Mouse (Mus musculus) liver, embryonic 15.5 days (tissue): ENCODE data around the gene Gm10643. TPM values are rescaled to one million over a fixed set of nuclear protein-coding genes. Genes with fewer than 3 reads are reported as not detected.
A peak's percentile ranks its signal among the peaks of the same experiment; 100 is the strongest.

Source experiments
- ATAC-seq: fragments of 200-750 bp; cut with Nextera tagmentation; 2 replicates; pipeline ENCODE4 v1.8.0; 2017; ENCODE audit warnings: moderate number of reproducible peaks, mild to moderate bottlenecking, moderate library complexity; ENCODE audit not compliant: insufficient read depth
- H3K27ac ChIP-seq: fragments of 300-500 bp; sonication (generic); replicated peaks from 2 replicates; pipeline ENCODE4 v1.5.1; 2015; ENCODE audit warnings: mild to moderate bottlenecking, inconsistent platforms
- H3K27me3 ChIP-seq: fragments of 300-500 bp; sonication (generic); 2 replicates; pipeline ENCODE4 v1.6.1; 2015; ENCODE audit warnings: mild to moderate bottlenecking, inconsistent platforms
- H3K36me3 ChIP-seq: fragments of 300-500 bp; sonication (generic); replicated peaks from 2 replicates; pipeline ENCODE4 v1.6.1; 2015; ENCODE audit warnings: moderate library complexity, mild to moderate bottlenecking, inconsistent platforms
- H3K4me1 ChIP-seq: fragments of 300-500 bp; sonication (generic); replicated peaks from 2 replicates; pipeline ENCODE4 v1.6.1; 2015; ENCODE audit warnings: inconsistent platforms
- H3K4me2 ChIP-seq: fragments of 300-500 bp; sonication (generic); 2 replicates; pipeline ENCODE4 v1.6.1; 2015; ENCODE audit warnings: moderate library complexity, mild to moderate bottlenecking, inconsistent platforms
- H3K4me3 ChIP-seq: fragments of 300-500 bp; sonication (generic); replicated peaks from 2 replicates; pipeline ENCODE4 v1.5.1; 2015; ENCODE audit warnings: mild to moderate bottlenecking, inconsistent platforms
- H3K9ac ChIP-seq: fragments of 300-500 bp; sonication (generic); 2 replicates; pipeline ENCODE4 v1.6.1; 2015; ENCODE audit warnings: moderate library complexity, mild to moderate bottlenecking, inconsistent platforms
- H3K9me3 ChIP-seq: fragments of 300-500 bp; sonication (generic); replicated peaks from 2 replicates; pipeline ENCODE4 v1.6.1; 2016; ENCODE audit warnings: inconsistent platforms
- WGBS: fragments of 180-500 bp; shearing (Covaris S2); methylation state at CpG from one replicate; pipeline ENCODE4 v1.1.7; 2015; ENCODE audit warnings: mixed read lengths; ENCODE audit not compliant: insufficient replicate concordance; 5-methylcytosine and 5-hydroxymethylcytosine counted together
- polyA plus RNA-seq: library from polyadenylated mRNA; unstranded; fragments of >200 nt; fragmentation: Nextera tagmentation; extraction: Ambion mirVana; gene quantifications from 2 replicates; pipeline ENCODE4 v1.2.1, GENCODE M21; 2015

Gm10643 gene
- polyA plus RNA-seq, 1 experiment from 2014 or later, result 0.24 TPM

GRCm38 (mm10) chr8:84039050-84039449, 25.9 kb downstream of the Gm10643 start:
- H3K27me3 ChIP-seq, result peaks cover 61% of the 10 kb centered on the region
- no peak for ATAC-seq
- no peaks in the 10 kb centered on the region for H3K9me3 ChIP-seq
- H3K27ac ChIP-seq, result no peak overlapping the region
- no peak overlapping the region for H3K4me3 ChIP-seq
- 4% methylated on average over 5 of the region's 5 CpGs for WGBS
- no peaks in the 10 kb centered on the region for H3K36me3 ChIP-seq
- H3K4me1 ChIP-seq, result peaks cover 7% of the 10 kb centered on the region
- no peak overlapping the region for H3K9ac ChIP-seq
- no peak overlapping the region for H3K4me2 ChIP-seq

GRCm38 (mm10) chr8:84038015-84038414, 26.9 kb downstream of the Gm10643 start:
- Histone ChIP-seq H3K27ac (no peak overlapping the region), H3K27me3 (peaks cover 51% of the 10 kb centered on the region), H3K9ac (no peak overlapping the region), H3K4me2 (no peak overlapping the region), H3K36me3 (no peaks in the 10 kb centered on the region), H3K9me3 (no peaks in the 10 kb centered on the region), H3K4me1 (peaks cover 7% of the 10 kb centered on the region), H3K4me3 (no peak overlapping the region)
- 57% methylated on average over 5 of the region's 5 CpGs for WGBS
- ATAC-seq, result no peak

DNA sequence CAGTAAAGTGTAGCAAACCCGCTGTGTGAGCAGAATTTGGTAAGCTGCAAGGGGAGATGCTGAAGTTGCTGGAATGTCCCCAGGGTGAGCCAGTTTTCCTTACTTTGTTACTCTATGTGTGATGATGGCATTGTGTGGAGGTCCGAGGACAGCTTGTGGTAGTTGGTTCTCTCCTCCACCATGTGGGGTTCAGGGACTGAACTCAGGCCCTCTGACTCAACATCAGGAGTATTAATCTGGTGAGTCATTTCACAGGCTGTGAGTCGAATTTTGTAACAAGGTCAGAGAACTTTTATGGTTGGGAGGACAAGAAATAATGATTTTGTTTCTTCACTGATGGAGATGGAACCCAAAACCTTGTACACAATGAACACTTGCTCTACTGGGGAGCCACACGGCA, 32.2 kb downstream of the Gm10643 start:
- Histone ChIP-seq H3K27me3 (peaks cover 30% of the 10 kb centered on the region), H3K4me1 (no peaks in the 10 kb centered on the region), H3K4me2 (no peak overlapping the region), H3K36me3 (no peaks in the 10 kb centered on the region), H3K9me3 (no peaks in the 10 kb centered on the region), H3K4me3 (no peak overlapping the region), H3K9ac (no peak overlapping the region), H3K27ac (no peak overlapping the region)
- WGBS, result 53% methylated on average over 4 of the region's 4 CpGs
- ATAC-seq, result no peak

DNA sequence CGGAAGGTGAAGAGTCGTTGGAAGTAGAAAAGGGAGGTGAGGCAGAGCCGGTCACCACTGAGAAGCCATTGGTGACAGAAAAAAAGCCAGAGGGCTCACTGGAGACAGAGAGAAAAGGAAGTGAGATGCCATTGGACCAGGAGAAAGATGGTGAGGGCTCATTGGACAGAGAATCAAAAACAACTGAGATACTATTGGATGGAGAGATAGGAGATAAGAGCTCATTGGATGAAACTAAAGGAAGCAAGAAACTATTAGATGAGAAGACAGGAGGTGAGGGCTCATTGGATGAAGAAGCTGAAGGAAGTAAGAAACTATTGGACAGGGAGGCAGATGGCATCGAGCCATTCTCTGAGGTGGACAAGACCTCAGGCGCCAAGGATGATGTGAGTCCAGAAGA, 35.7 kb downstream of the Gm10643 start:
- H3K27me3 ChIP-seq, result peaks cover 55% of the 10 kb centered on the region

GRCm38 (mm10) chr8:84027449-84027848, 37.5 kb downstream of the Gm10643 start:
- Histone ChIP-seq H3K36me3 (no peaks in the 10 kb centered on the region), H3K4me3 (no peak overlapping the region), H3K9ac (no peak overlapping the region), H3K27ac (no peak overlapping the region), H3K9me3 (no peaks in the 10 kb centered on the region), H3K4me2 (no peak overlapping the region), H3K4me1 (peaks cover 9% of the 10 kb centered on the region), H3K27me3 (peaks cover 71% of the 10 kb centered on the region)
- ATAC-seq, result no peak
- 7% methylated on average over 10 of the region's 10 CpGs for WGBS

More for the DNA sequence above, 35.7 kb downstream of the Gm10643 start:
- no peak overlapping the region for H3K4me3 ChIP-seq
- no peak for ATAC-seq
- peaks cover 9% of the 10 kb centered on the region for H3K4me1 ChIP-seq
- H3K9me3 ChIP-seq, result no peaks in the 10 kb centered on the region
- H3K36me3 ChIP-seq, result no peaks in the 10 kb centered on the region
- no peak overlapping the region for H3K27ac ChIP-seq
- no peak overlapping the region for H3K9ac ChIP-seq
- no peak overlapping the region for H3K4me2 ChIP-seq
- WGBS, result 65% methylated on average over 5 of the region's 5 CpGs

DNA sequence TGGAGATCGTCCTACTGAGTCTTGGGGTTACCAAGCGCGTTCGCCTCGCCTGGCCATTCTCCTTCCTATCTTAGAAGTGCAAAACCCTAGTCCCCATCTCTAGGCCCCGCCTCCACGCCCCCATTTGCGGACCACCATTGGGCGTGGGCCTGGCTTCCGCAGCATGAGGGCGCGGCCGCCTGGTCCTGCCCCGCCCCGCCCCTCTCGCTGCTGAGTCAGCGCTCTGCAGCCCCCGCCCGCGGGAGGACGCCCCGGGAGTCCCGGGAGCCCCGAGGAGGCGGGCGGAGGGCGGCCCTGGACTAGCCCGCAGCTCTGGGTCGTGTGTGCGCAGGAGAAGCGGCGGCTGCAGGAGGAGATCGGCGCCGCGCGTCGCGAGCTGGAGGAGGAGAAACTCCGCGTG, 39.1 kb downstream of the Gm10643 start:
- H3K4me1 ChIP-seq, result peaks cover 9% of the 10 kb centered on the region
- H3K27ac ChIP-seq, result no peak overlapping the region
- H3K9me3 ChIP-seq, result no peaks in the 10 kb centered on the region
- peaks cover 87% of the 10 kb centered on the region for H3K27me3 ChIP-seq
- 1% methylated on average over 41 of the region's 41 CpGs for WGBS
- peak overlapping the region; percentile 36 for H3K4me3 ChIP-seq
- peak overlapping the region; percentile 64 for H3K4me2 ChIP-seq
- no peaks in the 10 kb centered on the region for H3K36me3 ChIP-seq
- no peak overlapping the region for H3K9ac ChIP-seq
- ATAC-seq, result peak; percentile 38

GRCm38 (mm10) chr8:84024171-84024570, 40.8 kb downstream of the Gm10643 start:
- Histone ChIP-seq H3K9me3 (no peaks in the 10 kb centered on the region), H3K9ac (no peak overlapping the region), H3K27ac (no peak overlapping the region), H3K4me2 (no peak overlapping the region), H3K4me3 (no peak overlapping the region), H3K4me1 (peaks cover 9% of the 10 kb centered on the region), H3K27me3 (peaks cover 96% of the 10 kb centered on the region), H3K36me3 (no peaks in the 10 kb centered on the region)
- ATAC-seq, result no peak
- WGBS, result 11% methylated on average over 10 of the region's 10 CpGs

DNA sequence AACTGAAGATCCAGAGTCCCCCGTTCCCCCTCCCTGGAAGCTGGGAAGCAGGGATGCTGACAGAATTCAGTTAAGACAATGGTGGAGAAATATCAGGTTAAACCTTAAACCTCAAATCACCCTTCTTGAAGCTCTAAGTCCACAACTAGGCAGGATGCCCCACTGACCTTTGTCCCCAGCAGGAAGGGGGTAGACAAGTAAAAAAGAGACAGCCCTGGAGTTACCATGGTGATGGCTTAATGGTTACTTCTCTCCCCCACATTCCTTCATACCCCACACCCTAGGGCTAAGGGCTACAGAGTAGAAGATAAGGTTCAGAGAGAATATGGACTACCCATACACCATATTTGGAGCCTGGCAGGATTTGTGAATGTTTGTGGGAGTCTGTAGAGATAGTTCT, 41.3 kb downstream of the Gm10643 start:
- H3K4me2 ChIP-seq, result no peak overlapping the region
- H3K4me3 ChIP-seq, result no peak overlapping the region
- ATAC-seq, result no peak
- no peak overlapping the region for H3K27ac ChIP-seq
- peaks cover 9% of the 10 kb centered on the region for H3K4me1 ChIP-seq
- 44% methylated on average over 1 of the region's 1 CpGs for WGBS
- H3K9me3 ChIP-seq, result no peaks in the 10 kb centered on the region
- H3K9ac ChIP-seq, result no peak overlapping the region
- H3K36me3 ChIP-seq, result no peaks in the 10 kb centered on the region
- peaks cover 90% of the 10 kb centered on the region for H3K27me3 ChIP-seq

- H3K4me1 ChIP-seq, result peaks cover 9% of the 10 kb centered on the region
- no peaks in the 10 kb centered on the region for H3K9me3 ChIP-seq
- no peak for ATAC-seq
- no peak overlapping the region for H3K4me3 ChIP-seq
- H3K27ac ChIP-seq, result no peak overlapping the region
- H3K27me3 ChIP-seq, result peaks cover 88% of the 10 kb centered on the region
- no peaks in the 10 kb centered on the region for H3K36me3 ChIP-seq
- H3K9ac ChIP-seq, result no peak overlapping the region
- H3K4me2 ChIP-seq, result no peak overlapping the region
- WGBS, result 17% methylated on average over 5 of the region's 5 CpGs
Measured at GRCm38 (mm10) chr8:84023085-84023484, 41.9 kb downstream of the Gm10643 start.

GRCm38 (mm10) chr8:84021569-84021968, 43.4 kb downstream of the Gm10643 start:
- Histone ChIP-seq H3K4me2 (no peak overlapping the region), H3K36me3 (no peaks in the 10 kb centered on the region), H3K27ac (no peak overlapping the region), H3K4me1 (peaks cover 9% of the 10 kb centered on the region), H3K9ac (no peak overlapping the region), H3K9me3 (no peaks in the 10 kb centered on the region), H3K4me3 (no peak overlapping the region), H3K27me3 (peaks cover 78% of the 10 kb centered on the region)
- 37% methylated on average over 12 of the region's 12 CpGs for WGBS
- no peak for ATAC-seq

- WGBS, result 16% methylated on average over 18 of the region's 18 CpGs
- ATAC-seq, result no peak
- Histone ChIP-seq H3K27me3 (peaks cover 73% of the 10 kb centered on the region), H3K4me1 (peaks cover 5% of the 10 kb centered on the region), H3K9me3 (no peaks in the 10 kb centered on the region), H3K9ac (no peak within 1 kb of the TSS), H3K4me3 (no peak within 1 kb of the TSS), H3K4me2 (no peak within 1 kb of the TSS), H3K27ac (no peak within 1 kb of the TSS), H3K36me3 (no peaks in the 10 kb centered on the region)
Measured at GRCm38 (mm10) chr8:84021096-84021495, 43.8 kb downstream of the Gm10643 start, which contains the start of gene Palm3. Palm3 (plus strand) TSS chr8:84021471.

- Histone ChIP-seq H3K4me3 (no peak overlapping the region), H3K27ac (no peak overlapping the region), H3K9me3 (no peaks in the 10 kb centered on the region), H3K4me1 (no peaks in the 10 kb centered on the region), H3K9ac (no peak overlapping the region), H3K4me2 (no peak overlapping the region), H3K27me3 (peaks cover 65% of the 10 kb centered on the region), H3K36me3 (no peaks in the 10 kb centered on the region)
- 63% methylated on average over 9 of the region's 9 CpGs for WGBS
- ATAC-seq, result no peak
Measured at GRCm38 (mm10) chr8:84019738-84020137, 45.2 kb downstream of the Gm10643 start.
